Mouse (Mus musculus) cerebellum, adult 2 months (tissue): ENCODE measurements around the gene Gm10392.

Source experiments
- CTCF ChIP-seq: fragments of 200-500 bp; IDR thresholded peaks from 2 replicates; pipeline ENCODE4 v1.5.1; 2011; ENCODE audit warnings: low read depth, mild to moderate bottlenecking, control low read depth, low read length, moderate library complexity, borderline replicate concordance; ENCODE audit not compliant: insufficient read depth
- POLR2A ChIP-seq: fragments of 200-500 bp; IDR thresholded peaks from 2 replicates; pipeline ENCODE4 v1.6.1; 2011; ENCODE audit warnings: low read length, control low read depth, borderline replicate concordance; ENCODE audit not compliant: insufficient read depth

- TF ChIP-seq CTCF: no peak
- no peak for TF ChIP-seq POLR2A
These were observed 46.2 kb downstream of the Gm10392 start for GRCm38 (mm10) chr11:77472775-77473174.
